Mouse (Mus musculus) testis, adult 2 months (tissue): Measurements from ENCODE around the gene Ndfip2.

Experiments
- CTCF ChIP-seq: fragments of 200-500 bp; IDR thresholded peaks from 2 replicates; pipeline ENCODE4 v1.5.1; 2012; ENCODE audit warnings: low read depth, mild to moderate bottlenecking, inconsistent platforms, low read length, moderate library complexity; ENCODE audit not compliant: control insufficient read depth, insufficient read depth, insufficient replicate concordance
- POLR2A ChIP-seq: fragments of 200-500 bp; IDR thresholded peaks from 2 replicates; pipeline ENCODE4 v1.6.1; 2012; ENCODE audit warnings: low read depth, mild to moderate bottlenecking, inconsistent platforms, low read length, moderate library complexity; ENCODE audit not compliant: control insufficient read depth

DNA sequence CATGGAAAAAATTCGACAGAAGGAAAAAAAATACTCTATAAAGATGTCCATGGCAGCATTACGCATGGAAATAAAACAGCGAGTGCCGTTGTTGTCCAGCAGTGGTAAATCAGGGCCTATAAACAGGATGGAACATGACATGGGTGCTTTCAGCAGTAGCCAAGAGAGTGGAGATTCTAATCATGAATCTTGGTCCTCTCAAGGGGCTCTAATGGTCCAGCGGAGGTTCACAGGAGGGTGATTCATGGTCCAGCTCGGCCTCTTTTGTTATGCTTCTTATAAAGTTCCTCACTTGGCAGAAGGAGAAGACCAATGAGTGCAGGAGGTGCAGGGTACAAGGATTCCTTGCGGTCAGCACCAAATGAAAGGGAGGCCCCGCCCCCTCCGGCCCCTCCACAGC lies 65.1 kb downstream of the Ndfip2 start:
- no peak for TF ChIP-seq CTCF
- no peak for TF ChIP-seq POLR2A
